Mouse (Mus musculus) embryo, embryonic 11 days (tissue): ENCODE results near the gene Dusp10.

Source experiments
- DNase-seq: peaks from one replicate; pipeline ENCODE4 v3.0.0-alpha.2; 2015

The Dusp10 gene

DNA sequence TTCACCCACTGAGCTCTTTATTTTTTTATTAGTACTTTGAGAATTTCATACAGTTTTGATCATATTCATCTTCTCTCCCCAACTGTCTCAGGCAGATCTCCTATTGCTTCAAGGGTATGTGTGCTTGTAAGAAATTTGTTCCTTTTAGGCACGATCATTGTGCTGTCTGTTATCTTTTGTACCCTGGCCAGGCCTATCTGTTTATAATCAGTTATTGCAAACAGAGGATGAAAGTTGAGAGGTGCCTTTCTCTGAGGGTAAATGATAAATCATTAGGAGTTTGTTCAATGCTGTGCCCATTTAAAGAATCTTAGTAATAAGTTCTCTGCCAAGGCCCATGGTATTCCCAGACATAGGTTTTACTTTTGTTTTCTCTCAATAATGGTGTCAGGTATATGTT lies 95.2 kb downstream of the Dusp10 start:
- no peak for DNase-seq

DNA sequence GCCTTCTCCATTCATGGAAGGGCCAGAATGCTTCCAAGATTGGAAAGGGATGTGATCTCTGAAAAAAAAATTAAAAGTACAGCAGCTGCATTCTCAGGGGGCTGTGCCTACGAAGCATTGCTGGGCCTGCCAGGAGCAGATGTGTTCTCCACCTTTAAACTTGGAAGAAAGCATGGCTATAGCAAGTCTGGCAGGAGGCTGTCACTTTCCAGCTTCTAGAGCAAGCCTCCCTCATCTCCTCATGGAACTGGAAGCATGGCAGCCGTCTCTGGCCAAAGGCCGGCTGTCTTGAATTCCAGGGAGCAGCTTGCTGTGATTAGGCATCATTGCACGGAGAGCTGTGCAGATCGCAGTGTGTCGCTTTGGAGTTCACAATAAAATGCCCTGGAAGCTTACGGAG lies 104.5 kb downstream of the Dusp10 start:
- no peak for DNase-seq

DNA sequence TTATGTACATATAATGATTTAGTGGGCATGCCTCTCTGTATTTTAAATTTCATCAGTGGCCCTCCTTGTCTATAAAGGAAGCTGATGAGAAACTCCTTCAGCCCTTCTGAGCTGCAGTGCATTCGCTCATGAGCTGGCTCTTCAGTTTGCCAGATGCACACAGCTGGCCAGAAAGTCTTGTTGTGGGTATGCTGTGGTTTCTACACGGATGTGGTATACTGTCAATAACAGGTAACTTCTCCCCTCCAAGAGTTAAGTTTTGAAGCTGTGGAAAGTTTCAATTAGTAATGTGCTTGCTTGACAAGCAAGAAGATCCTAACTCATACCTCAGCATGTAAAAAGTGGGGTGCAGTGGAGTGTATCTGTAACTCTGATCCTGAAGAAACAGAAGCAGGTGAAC lies 104.9 kb downstream of the Dusp10 start:
- no peak for DNase-seq

DNA sequence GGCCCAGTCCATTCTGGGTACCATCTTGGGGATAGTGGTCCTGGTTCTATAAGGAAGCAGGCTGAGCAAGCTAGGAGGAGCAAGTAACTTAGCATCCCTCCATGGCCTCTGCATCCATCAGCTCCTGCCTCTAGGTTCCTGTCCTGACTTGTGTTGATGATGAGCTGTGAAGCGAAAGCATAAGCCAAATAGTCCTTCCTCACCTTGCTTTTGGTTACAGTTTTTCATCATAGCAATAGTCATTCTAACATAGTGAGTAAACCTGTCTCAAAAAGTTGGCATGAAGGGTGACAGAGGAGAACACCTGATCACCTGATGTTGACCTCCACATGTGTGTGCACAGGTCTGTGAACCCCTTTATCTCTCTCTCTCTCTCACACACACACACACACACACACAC lies 105.5 kb downstream of the Dusp10 start:
- DNase-seq: no peak
